ENCODE assay signal across 20 mouse cellular contexts in genomic region chr10:89481638-89482037, GRCm38 (mm10). TPM values are rescaled to one million over a fixed set of nuclear protein-coding genes. Genes with fewer than 3 reads are reported as not detected.
DNase-seq lines count a peak whose midpoint lies in the region; ATAC-seq and TF ChIP-seq lines count a peak whose summit lies in the region.
"Had no signal": no experiment of that assay in that cellular context is flagged by ENCODE, and none has a peak within 500 bp of the region (broad histone marks: within the 10 kb centered on the region; RNA-seq: fewer than 3 reads in every experiment).

No protein-coding gene starts in this region.

- H3K4me2 ChIP-seq in hindbrain, embryonic 11.5 days (replicated peaks; ENCODE audit: low read depth, low read length): peak overlapping the region; percentile 8; the same call in 1 of the 2 replicates
- H3K4me2 ChIP-seq in hindbrain, postnatal 0 days (ENCODE audit: low read depth, low read length): no peak overlapping the region
- H3K4me2 ChIP-seq in hindbrain, embryonic 14.5 days (replicated peaks): peak overlapping the region; percentile 15; the same call in 1 of the 2 replicates
- H3K4me2 ChIP-seq: heart, embryonic 11.5 days had no signal

- H3K4me1 ChIP-seq in hindbrain, embryonic 11.5 days (replicated peaks; ENCODE audit: control insufficient read depth, insufficient read depth, low read length): no peaks in the 10 kb centered on the region
- no peaks in the 10 kb centered on the region for H3K4me1 ChIP-seq in hindbrain, postnatal 0 days (ENCODE audit: insufficient read depth, low read length)
- H3K4me1 ChIP-seq in hindbrain, embryonic 14.5 days (replicated peaks; ENCODE audit: control insufficient read depth, insufficient read depth, low read length): 0 out of 2 replicates have a peak, but pooled peaks cover 3% of the 10 kb centered on the region
- H3K4me1 ChIP-seq: embryonic facial prominence, embryonic 10.5 days had no signal

- no peaks in the 10 kb centered on the region for H3K9me3 ChIP-seq in hindbrain, embryonic 11.5 days (ENCODE audit: control insufficient read depth, low read length)
- H3K9me3 ChIP-seq in hindbrain, postnatal 0 days (ENCODE audit: low read length): no peaks in the 10 kb centered on the region
- H3K9me3 ChIP-seq in hindbrain, embryonic 14.5 days (ENCODE audit: control insufficient read depth, low read length): no peaks in the 10 kb centered on the region
- H3K9me3 ChIP-seq: embryonic facial prominence, embryonic 10.5 days had no signal

- no peak overlapping the region for H3K27ac ChIP-seq in hindbrain, embryonic 11.5 days (ENCODE audit: low read depth, low read length)
- no peak overlapping the region for H3K27ac ChIP-seq in hindbrain, postnatal 0 days
- H3K27ac ChIP-seq in hindbrain, embryonic 14.5 days: no peak overlapping the region
- H3K27ac ChIP-seq: embryonic facial prominence, embryonic 10.5 days; kidney, postnatal 0 days had no signal

- no peaks in the 10 kb centered on the region for H3K36me3 ChIP-seq in hindbrain, embryonic 11.5 days (ENCODE audit: control insufficient read depth, insufficient read depth, low read length)
- H3K36me3 ChIP-seq in hindbrain, postnatal 0 days (ENCODE audit: insufficient read depth, low read length): no peaks in the 10 kb centered on the region
- H3K36me3 ChIP-seq in hindbrain, embryonic 14.5 days (replicated peaks; ENCODE audit: control insufficient read depth, insufficient read depth): no peaks in the 10 kb centered on the region
- H3K36me3 ChIP-seq: embryonic facial prominence, embryonic 10.5 days had no signal

- peak; percentile 56; the same call in 1 of the 2 replicates for ATAC-seq in hindbrain, embryonic 11.5 days (ENCODE audit: low FRiP score)
- no peak for ATAC-seq in hindbrain, postnatal 0 days
- peak; percentile 27; the same call in 1 of the 2 replicates for ATAC-seq in hindbrain, embryonic 14.5 days (ENCODE audit: low FRiP score)
- ATAC-seq: intestine, embryonic 16.5 days had no signal

- peak; percentile 35 for DNase-seq in hindbrain, embryonic 11.5 days (ENCODE audit: low spot score)
- DNase-seq in hindbrain, postnatal 0 days (ENCODE audit: low spot score): no peak
- DNase-seq in embryo, embryonic 11 days: peak; percentile 22
- no peak for DNase-seq in hindbrain, embryonic 14.5 days (ENCODE audit: low spot score)
- DNase-seq in retina, embryonic 14.5 days (ENCODE audit: low spot score): peak; percentile 57
- no peak for DNase-seq in cerebellum, adult 11 months
- DNase-seq in adrenal gland, postnatal 14 days: no peak
- DNase-seq: cerebellum, adult 9-11 months; gastrocnemius, postnatal 25 days; heart, postnatal 14 days; left cerebral cortex, postnatal 4 days; lung, adult 18-20 months; lung, postnatal 36 days; right cerebral cortex, adult 18-20 months had no signal

- H3K27me3 ChIP-seq in hindbrain, embryonic 11.5 days (ENCODE audit: control insufficient read depth, insufficient read depth, low read length): no peaks in the 10 kb centered on the region
- H3K27me3 ChIP-seq in hindbrain, postnatal 0 days (ENCODE audit: insufficient read depth, low read length): no peaks in the 10 kb centered on the region
- H3K27me3 ChIP-seq in hindbrain, embryonic 14.5 days (ENCODE audit: control insufficient read depth, insufficient read depth, low read length): no peaks in the 10 kb centered on the region; the same call in 1 of the 2 replicates

- H3K4me3 ChIP-seq in hindbrain, embryonic 11.5 days (ENCODE audit: low read depth, low read length): no peak overlapping the region
- H3K4me3 ChIP-seq in hindbrain, postnatal 0 days (ENCODE audit: low read length): no peak overlapping the region
- no peak overlapping the region for H3K4me3 ChIP-seq in hindbrain, embryonic 14.5 days (replicated peaks; ENCODE audit: low read length)
- H3K4me3 ChIP-seq: embryonic facial prominence, embryonic 10.5 days had no signal

- 22% methylated on average over 7 of the region's 7 CpGs for WGBS in hindbrain, embryonic 11.5 days
- 27% methylated on average over 7 of the region's 7 CpGs for WGBS in hindbrain, postnatal 0 days
- 16% methylated on average over 7 of the region's 7 CpGs for WGBS in hindbrain, embryonic 14.5 days

- no peak overlapping the region for H3K9ac ChIP-seq in hindbrain, embryonic 11.5 days (ENCODE audit: low read depth, low read length)
- no peak overlapping the region for H3K9ac ChIP-seq in hindbrain, postnatal 0 days (replicated peaks; ENCODE audit: low read length)
- H3K9ac ChIP-seq in hindbrain, embryonic 14.5 days: 0 out of 2 replicates have a peak overlapping the region, but pooled peaks have one; percentile 1

- no peak for TF ChIP-seq CTCF in hindbrain, postnatal 0 days (IDR thresholded peaks at IDR 0.05; ENCODE audit: low read depth)

RNA-seq across cellular contexts. Expression of gene Gas2l3, which starts 37.9 kb away (rescaled TPM):
- polyA plus RNA-seq in hindbrain, embryonic 11.5 days (2014; fragmentation: Nextera tagmentation; extraction: Ambion mirVana): 9.3 and 10.3 TPM in 2 replicates
- total RNA-seq in hindbrain, postnatal 0 days (2014; rRNA removed): 11.7 and 17.8 TPM in 2 replicates
- 5.5 and 6.6 TPM in 2 replicates for polyA plus RNA-seq in hindbrain, postnatal 0 days (2015; fragmentation: Nextera tagmentation; extraction: Ambion mirVana)
- polyA plus RNA-seq in hindbrain, embryonic 14.5 days (2014; fragmentation: Nextera tagmentation; extraction: Ambion mirVana): 5.8 and 6.3 TPM in 2 replicates
- total RNA-seq in adrenal gland, postnatal 14 days (2021): 8.5 and 9.2 TPM in 2 replicates

RNA-seq across cellular contexts. Expression of gene Nr1h4, which starts 51.7 kb away (rescaled TPM):
- polyA plus RNA-seq in hindbrain, embryonic 11.5 days (2014; fragmentation: Nextera tagmentation; extraction: Ambion mirVana): not detected in 2 replicates
- not detected in 2 replicates for total RNA-seq in hindbrain, postnatal 0 days (2014; rRNA removed)
- 0.08 and 0.09 TPM in 2 replicates for polyA plus RNA-seq in hindbrain, postnatal 0 days (2015; fragmentation: Nextera tagmentation; extraction: Ambion mirVana)
- polyA plus RNA-seq in hindbrain, embryonic 14.5 days (2014; fragmentation: Nextera tagmentation; extraction: Ambion mirVana): 0.12 TPM in 1 of 2 replicates, not detected in the other
- total RNA-seq in adrenal gland, postnatal 14 days (2021): 14.1 and 21.5 TPM in 2 replicates
- total RNA-seq: ES-E14; gastrocnemius, postnatal 25 days; monocyte, adult 5-6 weeks had no signal
- polyA plus RNA-seq: embryonic facial prominence, embryonic 10.5 days had no signal

Comparison
In these comparisons a context has a peak if more than half of its experiments do, and no peak if none do; other contexts are left out.
1. DNase-seq: peak in hindbrain, embryonic 11.5 days (single experiment), embryo, embryonic 11 days (single experiment) and retina, embryonic 14.5 days (single experiment); none in hindbrain, postnatal 0 days (single experiment), hindbrain, embryonic 14.5 days (single experiment), cerebellum, adult 11 months (single experiment) and adrenal gland, postnatal 14 days (single experiment).